Mouse (Mus musculus) neutrophil, adult 65 days (primary cell): ENCODE results near the gene Snx32. TPM values are rescaled to one million over a fixed set of nuclear protein-coding genes. Genes with fewer than 3 reads are reported as not detected.

ENCODE experiments used
- total RNA-seq: library from RNA; stranded (reverse); gene quantifications from 2 replicates; pipeline ENCODE4 v1.2.4, GENCODE M21; 2023

Gene Snx32
- 1.5 and 2.2 TPM in 2 replicates for total RNA-seq

DNA sequence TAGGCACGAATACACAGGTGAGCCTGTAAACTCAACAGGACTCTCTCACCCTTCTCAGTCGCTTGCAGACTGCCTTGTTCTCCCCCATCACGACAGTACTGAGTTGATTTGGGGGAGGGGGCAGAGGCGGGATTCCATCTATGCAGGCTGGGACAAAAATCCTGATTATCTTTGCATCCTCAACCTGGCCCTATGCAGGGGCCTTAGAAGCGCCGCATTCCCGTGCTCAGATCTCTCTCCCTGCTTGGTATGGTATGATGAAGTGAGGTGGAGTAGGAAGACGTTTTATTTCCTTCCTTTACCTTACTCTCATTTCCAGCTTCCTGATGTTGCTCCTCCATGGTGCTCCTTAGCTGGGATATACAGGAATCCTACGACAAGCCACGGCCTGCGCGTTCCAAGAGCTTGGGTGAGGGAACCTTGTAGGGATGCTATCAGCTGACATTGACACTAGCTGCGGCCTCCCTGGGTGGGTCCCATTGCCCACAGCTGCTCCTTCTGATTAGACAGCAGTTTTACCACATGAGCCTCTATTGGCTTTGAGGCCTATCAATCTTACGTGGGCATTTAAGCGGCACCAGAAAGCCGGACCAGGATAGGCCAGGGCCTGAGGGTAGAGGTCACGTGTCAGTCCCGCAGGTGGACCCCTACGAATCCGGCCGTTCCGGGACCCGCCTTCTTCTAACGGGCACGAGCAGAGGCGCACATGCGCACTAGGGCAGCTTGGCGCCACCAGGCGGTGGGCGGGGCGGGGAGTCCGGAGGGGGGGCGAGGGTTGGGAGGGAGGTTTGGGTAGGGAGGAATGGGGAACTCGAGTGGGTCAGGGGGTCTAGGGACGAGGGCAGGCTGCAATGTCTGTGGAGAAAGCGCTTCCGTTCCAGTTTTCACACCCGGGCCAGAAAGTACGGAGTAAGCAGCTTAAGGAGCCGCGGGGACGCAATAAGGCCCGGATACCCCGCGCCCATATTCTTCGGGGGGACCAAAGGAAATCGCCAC is at the start of gene Snx32:
Gene Snx32, minus strand, starts transcription at position 508 of the 996 bp plus-strand sequence.

DNA sequence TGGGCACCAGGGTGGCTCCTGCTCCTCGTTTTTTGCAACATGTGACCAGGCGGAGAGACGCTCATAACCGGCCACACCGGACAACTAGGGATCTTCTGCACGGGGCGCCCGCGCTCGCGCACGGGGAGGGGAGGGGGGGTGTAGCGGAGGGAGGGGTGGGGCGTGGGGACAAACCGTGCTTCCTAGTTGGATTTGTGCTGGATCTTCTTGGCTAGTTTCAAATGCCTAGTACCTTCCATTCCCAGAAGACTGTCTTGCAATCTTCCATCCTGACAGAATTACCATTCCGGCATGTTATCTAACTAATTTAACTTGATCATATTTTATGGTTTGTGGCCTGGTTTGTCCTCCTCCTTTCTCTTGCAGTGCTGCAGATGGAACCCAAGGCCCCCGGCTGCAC is 6.7 kb downstream of the Snx32 start, which contains the start of gene 1700020D05Rik:
Gene 1700020D05Rik, minus strand, starts transcription at position 101 of the 400 bp plus-strand sequence.

DNA sequence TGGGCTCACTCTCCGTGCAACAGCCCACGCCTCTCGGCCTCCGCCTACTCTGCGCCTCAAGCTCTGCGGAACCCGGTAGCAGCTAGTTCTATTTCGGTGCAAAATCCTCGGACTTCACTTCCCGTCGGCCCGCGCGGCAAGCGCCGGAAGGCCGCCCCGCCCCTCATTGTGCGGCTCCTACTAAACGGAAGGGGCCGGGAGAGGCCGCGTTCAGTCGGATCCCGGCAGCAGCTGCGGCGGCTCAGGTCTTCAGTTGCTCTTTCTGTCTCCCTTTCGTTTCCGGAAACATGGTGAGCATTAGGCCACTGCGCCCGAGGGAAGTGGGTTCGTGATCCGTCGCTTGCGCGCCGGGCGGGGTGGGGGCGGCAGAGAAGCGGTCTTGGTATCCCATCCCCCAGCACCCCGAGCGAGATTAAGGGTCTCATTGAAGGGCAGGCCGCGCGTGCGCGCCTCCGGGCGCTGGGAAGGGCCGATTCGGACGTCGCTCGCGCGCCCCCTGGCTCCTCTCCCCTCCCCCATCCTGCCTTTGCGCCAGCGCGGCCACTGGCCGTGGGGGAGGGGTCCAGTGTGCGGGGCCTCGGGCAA is 19.9 kb downstream of the Snx32 start, which contains the start of gene Cfl1:
Gene Cfl1, plus strand, starts transcription at position 143 of the 585 bp plus-strand sequence.

DNA sequence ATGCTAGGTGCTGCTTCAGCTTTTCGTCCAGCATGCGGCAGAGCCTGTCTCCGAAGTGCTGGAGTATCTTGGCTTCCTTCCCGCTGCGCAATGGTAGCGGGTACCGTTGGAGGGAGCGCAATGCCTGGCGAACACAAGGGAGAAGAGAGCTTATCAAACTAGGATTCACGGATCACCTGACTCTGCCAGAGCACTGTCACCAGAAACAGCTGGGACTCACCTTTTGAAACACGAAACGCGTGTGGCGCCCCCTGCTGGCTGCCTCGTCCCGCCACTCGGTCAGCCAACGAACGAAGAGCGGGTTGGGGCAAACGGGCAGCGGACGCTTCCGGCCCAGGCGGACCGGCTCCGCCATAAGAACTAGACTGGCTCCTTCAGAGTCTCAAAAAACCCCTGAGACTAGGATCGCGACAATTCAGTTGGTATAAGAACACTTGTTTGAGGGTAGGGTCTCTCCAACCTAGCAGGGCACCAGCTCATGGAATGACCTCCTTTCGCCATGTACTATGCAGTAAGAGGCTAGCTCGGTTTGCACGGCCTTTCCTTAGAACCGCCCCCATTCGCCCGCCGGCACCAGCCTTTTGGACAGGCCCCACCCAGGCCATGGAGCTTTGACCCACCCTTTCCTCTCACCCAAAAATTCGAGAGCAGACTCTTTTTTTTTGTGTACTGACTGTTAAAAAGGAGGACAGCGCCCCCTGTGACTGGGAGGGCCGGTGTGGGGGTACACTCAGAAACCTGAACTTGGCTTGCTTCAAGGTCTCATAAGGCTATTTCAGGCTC is 22.4 kb downstream of the Snx32 start, which contains the start of gene Mus81:
Gene Mus81, minus strand, starts transcription at position 635 of the 783 bp plus-strand sequence.

DNA sequence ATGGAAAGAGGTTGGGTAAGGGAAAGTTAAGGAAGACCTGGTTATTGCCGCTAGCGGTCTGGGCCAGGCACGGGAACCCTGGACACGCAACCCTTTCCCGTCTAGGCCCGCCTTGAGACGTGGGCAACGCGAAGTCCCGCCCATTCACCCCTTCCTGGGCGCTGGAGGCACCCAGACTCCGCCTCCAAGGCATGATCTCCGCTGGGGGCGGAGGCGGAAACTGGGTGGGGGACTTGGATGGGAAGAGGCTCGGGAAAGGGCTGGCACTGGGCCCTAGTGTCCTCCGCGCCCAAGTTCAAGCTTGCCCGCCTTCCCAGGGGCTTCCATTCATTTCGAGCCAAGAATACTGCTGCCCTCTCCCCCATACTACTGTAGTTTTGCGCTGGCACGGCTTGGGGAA is 36.6 kb downstream of the Snx32 start, which contains the start of gene Efemp2:
Gene Efemp2, plus strand, starts transcription at position 235 of the 400 bp plus-strand sequence.

DNA sequence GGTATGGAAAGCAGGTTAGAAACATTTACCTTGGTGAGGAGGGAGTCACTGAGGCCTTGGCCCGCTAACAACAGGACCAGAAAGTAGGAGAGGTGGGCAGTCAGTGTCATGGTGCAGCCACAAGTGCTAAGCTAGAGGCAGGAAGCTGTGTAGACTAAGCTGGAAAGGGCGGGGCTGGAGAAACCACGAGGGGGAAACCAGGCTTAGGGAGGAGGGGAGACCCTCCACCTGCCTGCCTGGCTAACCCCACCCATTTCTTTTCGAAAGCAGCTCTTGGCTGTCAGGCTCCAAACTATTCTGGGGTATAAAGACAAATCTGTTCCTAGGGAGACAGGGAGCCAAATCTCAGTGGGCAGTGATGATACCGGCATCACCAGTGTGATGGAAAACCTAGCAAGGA is 42.0 kb downstream of the Snx32 start, which contains the start of gene Ctsw:
Gene Ctsw, minus strand, starts transcription at position 134 of the 400 bp plus-strand sequence.

DNA sequence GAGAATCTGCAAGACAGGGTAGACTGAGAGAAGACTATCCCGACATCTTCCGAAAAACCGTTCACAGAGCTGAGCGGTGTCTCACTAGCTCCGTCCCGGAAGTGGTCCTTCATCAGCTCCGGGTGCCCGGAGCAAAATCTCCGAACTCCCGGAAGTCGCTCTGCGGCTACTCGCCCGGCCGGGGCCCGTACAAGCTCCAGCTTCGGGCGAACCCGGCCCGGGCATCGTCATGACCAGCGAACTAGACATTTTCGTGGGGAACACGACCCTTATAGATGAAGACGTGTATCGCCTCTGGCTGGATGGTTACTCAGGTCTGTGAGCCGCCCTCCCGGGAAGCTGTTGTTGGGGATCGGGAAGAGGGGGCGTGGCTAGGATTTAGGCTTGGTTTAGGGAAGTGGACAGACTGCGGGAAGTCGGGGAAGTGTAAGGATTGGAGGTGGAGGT is 49.9 kb downstream of the Snx32 start, which contains the start of gene Fibp:
Gene Fibp, plus strand, starts transcription at position 151 of the 447 bp plus-strand sequence.

DNA sequence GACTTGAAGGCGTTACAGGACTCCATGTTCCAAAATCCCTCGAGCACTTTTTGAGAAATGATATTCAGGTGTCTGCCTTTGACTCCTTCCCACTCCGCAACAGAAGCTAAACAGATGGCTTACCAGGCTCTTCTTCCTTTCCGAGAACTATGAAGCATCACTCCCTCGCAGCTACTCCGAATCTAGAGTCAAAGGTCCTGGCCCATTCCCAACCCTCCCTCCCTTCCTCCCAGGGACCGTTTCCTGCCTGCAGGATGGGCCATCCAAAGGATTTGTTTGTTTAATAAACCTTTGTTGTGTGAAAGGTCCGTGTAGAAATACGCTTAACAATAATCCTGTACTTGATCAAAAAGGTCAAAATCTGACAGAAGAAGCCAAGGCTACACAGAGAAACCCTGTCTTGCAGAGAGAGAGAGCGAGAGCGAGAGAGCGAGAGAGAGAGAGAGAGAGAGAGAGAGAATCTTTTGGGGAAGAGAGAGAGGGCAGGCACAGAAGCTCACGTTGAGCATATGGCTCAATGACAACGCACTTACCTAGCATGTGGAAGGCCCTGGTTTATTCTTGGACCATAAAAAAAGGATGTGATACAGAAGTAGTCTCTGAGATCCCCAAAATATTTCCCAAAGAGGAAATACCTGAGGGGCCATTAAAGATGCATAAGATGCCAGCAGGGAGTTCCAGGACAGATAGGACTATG is 52.4 kb downstream of the Snx32 start, which contains the start of gene Ccdc85b:
Gene Ccdc85b, minus strand, starts transcription at position 149 of the 697 bp plus-strand sequence.

DNA sequence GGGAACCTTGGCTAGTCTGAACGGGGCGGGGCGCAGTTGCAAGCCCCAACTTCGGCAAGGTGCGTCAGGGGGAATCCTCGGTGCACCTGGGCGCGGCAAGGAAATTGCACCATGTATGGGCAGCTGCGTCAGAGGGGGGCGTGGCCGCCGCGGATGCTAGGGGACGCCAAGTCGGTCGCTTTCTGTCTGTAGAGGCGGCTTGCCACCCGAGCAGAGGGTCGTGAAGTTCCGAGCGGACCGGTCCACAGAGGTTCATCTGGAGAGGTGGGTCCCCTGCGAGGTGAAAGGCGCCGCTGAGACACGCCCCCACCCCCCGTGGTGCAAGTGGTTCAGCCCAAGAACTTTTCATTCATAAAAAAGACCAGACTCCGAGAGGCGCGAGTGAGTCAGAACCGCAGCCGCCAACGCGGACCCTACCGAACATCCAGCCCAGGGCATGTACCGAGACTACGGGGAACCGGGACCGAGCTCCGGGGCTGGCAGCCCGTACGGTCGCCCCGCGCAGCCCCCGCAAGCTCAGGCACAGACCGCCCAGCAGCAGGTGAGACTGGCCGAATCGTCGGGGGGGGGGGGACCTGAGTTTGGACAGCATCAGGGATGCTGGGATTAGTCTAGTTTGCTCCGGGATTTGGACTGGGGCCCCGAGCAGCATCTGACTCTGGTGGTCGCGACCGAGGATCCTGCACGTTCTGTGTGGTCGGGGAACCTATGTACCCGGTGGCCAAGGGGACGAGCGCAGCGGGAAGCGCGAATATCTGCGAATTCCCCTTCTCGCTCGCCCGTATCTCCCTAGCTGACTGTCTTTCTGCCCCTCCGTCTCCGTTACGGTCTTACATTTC is 62.6 kb downstream of the Snx32 start, which contains the start of gene Fosl1:
Gene Fosl1, plus strand, starts transcription at position 33 of the 839 bp plus-strand sequence.

Other genes with a start within 250 kb of the Snx32 start
- 101 and 135 TPM in 2 replicates for gene Pacs1, start 237.4 kb downstream of the Snx32 start, total RNA-seq
- 206 and 260 TPM in 2 replicates for gene Sf3b2, start 215.1 kb downstream of the Snx32 start, total RNA-seq
- gene Gal3st3, start 212.2 kb downstream of the Snx32 start, total RNA-seq, result not detected in 2 replicates
- gene Catsper1, start 174.8 kb downstream of the Snx32 start, total RNA-seq, result not detected in 2 replicates
- not detected in 2 replicates for gene Cst6, start 161.0 kb downstream of the Snx32 start, total RNA-seq
- gene Eif1ad, start 143.8 kb downstream of the Snx32 start, total RNA-seq, result 25.6 and 30.1 TPM in 2 replicates
- 53.8 TPM in 2 replicates for gene Banf1, start 143.4 kb downstream of the Snx32 start, total RNA-seq
- gene Sart1, start 121.8 kb downstream of the Snx32 start, total RNA-seq, result 131 and 134 TPM in 2 replicates
- gene Tsga10ip, start 108.0 kb downstream of the Snx32 start, total RNA-seq, result 0.95 TPM in 1 of 2 replicates, not detected in the other
- gene Drap1, start 85.6 kb downstream of the Snx32 start, total RNA-seq, result 102 and 116 TPM in 2 replicates
- gene AI837181, start 85.4 kb downstream of the Snx32 start, total RNA-seq, result 30.0 and 39.2 TPM in 2 replicates
- 73.4 and 88.0 TPM in 2 replicates for gene Fosl1, start 63.0 kb downstream of the Snx32 start, total RNA-seq
- 0.98 and 1.6 TPM in 2 replicates for gene Ccdc85b, start 52.6 kb downstream of the Snx32 start, total RNA-seq
- gene Fibp, start 49.9 kb downstream of the Snx32 start, total RNA-seq, result 48.7 and 54.0 TPM in 2 replicates
- 0.51 TPM in 1 of 2 replicates, not detected in the other for gene Ctsw, start 42.0 kb downstream of the Snx32 start, total RNA-seq
- gene Efemp2, start 36.6 kb downstream of the Snx32 start, total RNA-seq, result 0.79 TPM in 1 of 2 replicates, not detected in the other
- 11.7 and 16.5 TPM in 2 replicates for gene Mus81, start 22.1 kb downstream of the Snx32 start, total RNA-seq
- gene Cfl1, start 20.1 kb downstream of the Snx32 start, total RNA-seq, result 1,517 and 1,622 TPM in 2 replicates
- gene 1700020D05Rik, start 6.8 kb downstream of the Snx32 start, total RNA-seq, result not detected in 2 replicates
- gene Ovol1, start 50.1 kb upstream of the Snx32 start, total RNA-seq, result 0.16 TPM in 1 of 2 replicates, not detected in the other
- gene Ap5b1, start 57.5 kb upstream of the Snx32 start, total RNA-seq, result 59.9 and 83.2 TPM in 2 replicates
- gene Rnaseh2c, start 91.3 kb upstream of the Snx32 start, total RNA-seq, result 134 and 135 TPM in 2 replicates
- 84.1 and 85.2 TPM in 2 replicates for gene Kat5, start 99.7 kb upstream of the Snx32 start, total RNA-seq
- gene Rela, start 126.9 kb upstream of the Snx32 start, total RNA-seq, result 91.9 and 100 TPM in 2 replicates
- 199 and 219 TPM in 2 replicates for gene Sipa1, start 153.2 kb upstream of the Snx32 start, total RNA-seq
- 78.5 and 101 TPM in 2 replicates for gene Map3k11, start 178.2 kb upstream of the Snx32 start, total RNA-seq
- 60.5 and 93.2 TPM in 2 replicates for gene Pcnx3, start 178.4 kb upstream of the Snx32 start, total RNA-seq
- gene Kcnk7, start 193.8 kb upstream of the Snx32 start, total RNA-seq, result not detected in 2 replicates
- gene Ehbp1l1, start 215.8 kb upstream of the Snx32 start, total RNA-seq, result 131 and 170 TPM in 2 replicates
- 46.0 and 48.4 TPM in 2 replicates for gene Fam89b, start 219.1 kb upstream of the Snx32 start, total RNA-seq
- gene Ltbp3, start 230.4 kb upstream of the Snx32 start, total RNA-seq, result 1.1 and 1.7 TPM in 2 replicates